Mouse (Mus musculus) frontal cortex, adult (tissue): ENCODE measurements around the gene Rec8.

ENCODE experiments used
- ATAC-seq: cut with Nextera tagmentation; 2 replicates; pipeline ENCODE4 v1.9.2; 2017; ENCODE audit warnings: mild to moderate bottlenecking, moderate library complexity, mixed read lengths; ENCODE audit not compliant: low TSS enrichment

Rec8 gene

DNA sequence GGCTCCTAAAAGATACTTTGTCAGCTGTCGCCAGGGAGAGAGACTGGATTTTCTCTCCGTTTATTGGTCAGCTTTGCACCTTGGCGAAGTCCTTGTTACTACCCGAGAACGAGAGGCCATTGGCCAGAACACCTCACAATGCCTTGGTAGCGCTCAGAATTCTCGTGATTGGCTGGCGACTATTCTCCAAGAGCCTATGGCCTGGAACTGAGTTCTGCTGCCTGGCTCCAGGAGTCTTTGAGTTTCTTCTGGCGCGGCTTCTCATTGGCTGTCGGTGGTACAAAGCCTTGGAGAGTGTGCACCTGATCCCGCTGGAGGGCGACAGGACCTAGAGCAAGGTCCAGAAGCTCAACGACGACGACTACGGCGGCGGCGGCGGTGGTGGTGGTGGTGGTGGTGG lies at the start of gene Rec8:
Gene Rec8 (plus strand): TSS at position 216 of the 400 bp plus-strand sequence.
- peak; percentile 72; the same call in 1 of the 2 replicates for ATAC-seq

DNA sequence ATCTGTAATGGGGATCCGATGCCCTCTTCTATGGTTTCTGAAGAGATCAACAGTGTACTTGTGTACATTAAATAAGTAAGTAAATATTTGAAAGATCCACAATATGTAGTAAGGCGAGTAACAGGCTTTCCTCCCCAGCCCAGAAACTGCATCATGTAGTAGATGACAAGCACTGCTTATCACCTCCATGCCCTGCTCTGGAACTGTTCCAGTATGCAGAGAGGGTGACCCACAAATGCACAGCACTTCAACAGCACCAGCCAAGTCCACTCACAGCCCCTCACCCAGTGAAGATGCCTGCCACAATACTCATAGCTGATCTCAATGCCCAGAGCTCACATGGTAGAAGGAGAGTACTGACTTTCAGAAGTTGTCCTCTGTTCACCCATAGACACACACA lies 47.2 kb upstream of the Rec8 start:
- no peak for ATAC-seq

DNA sequence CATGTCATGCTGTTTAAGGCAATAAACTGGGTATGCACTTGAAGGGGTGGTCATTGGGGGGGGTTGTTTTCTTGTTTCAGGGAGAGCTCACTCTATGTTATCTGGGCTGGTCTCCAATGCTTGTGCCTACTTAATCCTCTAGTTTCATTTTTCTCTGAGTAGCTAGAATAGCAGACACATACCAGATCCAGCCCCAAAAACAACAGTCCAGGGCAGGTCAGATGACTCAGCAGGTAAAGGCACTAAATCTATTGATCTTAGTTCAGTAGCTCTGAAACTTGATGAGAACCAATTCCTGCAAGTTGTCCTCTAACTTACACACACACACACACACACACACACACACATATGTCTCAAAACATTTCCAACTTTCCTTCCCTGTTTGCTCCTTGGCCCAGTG lies 46.1 kb upstream of the Rec8 start:
- ATAC-seq, result no peak

DNA sequence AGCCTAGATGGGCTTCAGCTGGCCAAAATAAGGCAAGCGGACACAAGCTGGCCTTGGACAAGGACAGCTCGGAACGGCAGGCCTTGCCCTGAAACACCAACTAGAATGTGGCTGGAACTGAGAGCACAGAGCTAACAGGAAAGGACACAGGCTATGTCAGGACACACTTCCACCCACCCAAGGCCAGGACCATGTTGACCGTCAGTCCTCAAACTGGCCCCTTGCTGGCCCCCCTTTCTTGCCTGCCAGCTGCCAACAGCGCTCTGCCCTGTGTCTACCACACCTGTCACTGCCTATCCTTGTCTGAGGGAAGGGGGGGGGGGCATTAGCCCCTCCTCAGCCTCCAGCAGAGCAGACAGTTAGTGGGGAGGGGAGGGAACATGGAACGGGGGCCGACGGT lies 42.5 kb upstream of the Rec8 start, which contains the start of gene Fitm1:
Gene Fitm1 (plus strand): TSS at position 316 of the 400 bp plus-strand sequence.
- ATAC-seq, result no peak

DNA sequence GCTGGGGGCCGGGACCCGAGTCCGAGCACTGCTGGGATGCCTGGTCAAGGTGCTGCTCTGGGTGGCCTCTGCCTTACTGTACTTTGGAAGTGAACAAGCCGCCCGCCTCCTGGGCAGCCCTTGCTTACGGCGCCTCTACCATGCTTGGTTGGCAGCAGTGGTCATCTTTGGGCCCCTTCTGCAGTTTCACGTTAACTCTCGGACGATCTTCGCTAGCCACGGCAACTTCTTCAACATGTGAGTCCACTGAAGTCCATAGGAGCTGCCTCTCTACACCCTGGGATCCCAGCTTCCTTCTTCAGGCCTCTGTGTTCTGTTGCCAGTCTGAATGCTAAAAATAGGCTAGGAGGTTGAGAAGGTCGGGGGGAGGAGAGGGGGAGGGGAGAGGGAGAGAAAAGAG lies 42.1 kb upstream of the Rec8 start:
- no peak for ATAC-seq

DNA sequence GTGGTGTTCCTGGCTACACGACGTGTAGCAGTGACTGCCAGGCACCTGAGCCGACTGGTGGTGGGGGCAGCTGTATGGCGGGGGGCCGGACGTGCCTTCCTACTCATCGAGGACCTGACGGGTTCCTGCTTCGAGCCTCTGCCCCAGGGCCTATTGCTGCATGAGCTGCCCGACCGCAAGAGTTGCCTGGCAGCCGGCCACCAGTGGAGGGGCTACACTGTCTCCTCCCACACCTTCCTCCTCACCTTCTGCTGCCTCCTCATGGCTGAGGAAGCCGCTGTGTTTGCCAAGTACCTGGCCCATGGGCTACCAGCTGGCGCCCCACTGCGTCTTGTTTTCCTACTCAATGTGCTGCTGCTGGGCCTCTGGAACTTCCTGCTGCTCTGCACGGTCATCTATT lies 41.5 kb upstream of the Rec8 start:
- ATAC-seq, result no peak

DNA sequence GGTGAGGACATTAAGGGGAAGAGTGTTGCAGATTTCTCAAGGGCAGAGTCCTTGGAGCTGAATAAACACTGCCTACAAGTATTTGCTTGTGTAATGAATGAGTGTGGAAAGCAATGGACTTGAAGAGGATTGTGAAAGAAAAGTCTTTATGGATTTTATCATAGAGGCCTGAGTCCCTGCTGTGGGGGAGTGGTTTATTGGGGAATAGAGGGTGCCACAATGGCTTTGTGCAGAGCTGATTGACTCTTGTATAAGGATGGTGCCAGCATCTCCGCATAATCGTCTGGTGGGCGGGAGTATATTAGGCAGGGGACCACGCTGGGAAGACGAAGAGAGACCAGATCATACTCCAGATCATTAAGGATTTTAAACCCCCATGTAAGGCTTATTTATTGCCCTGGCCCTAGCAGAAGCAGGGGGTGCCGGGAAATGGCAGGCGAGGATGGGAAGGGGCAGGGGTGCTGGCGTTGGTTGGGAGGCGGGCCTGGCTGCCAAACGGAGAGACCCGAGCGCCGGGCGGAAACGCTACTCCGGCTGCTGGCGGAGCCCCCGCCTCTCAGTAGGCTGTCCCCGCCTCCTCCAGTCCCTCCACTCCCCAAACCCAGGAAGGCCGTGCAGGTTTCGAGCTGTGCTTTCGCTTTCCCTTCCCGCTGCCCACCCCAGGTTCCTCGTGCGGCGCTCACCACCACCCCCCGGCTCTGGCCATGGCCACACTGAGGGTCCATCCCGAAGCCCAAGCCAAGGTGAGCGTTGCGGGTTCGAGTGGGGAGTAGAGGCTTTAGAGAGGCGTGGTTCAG lies 39.8 kb upstream of the Rec8 start, which contains the start of gene Psme1:
Gene Psme1 (plus strand): TSS at position 253 of the 797 bp plus-strand sequence.
- ATAC-seq, result peak; percentile 84

DNA sequence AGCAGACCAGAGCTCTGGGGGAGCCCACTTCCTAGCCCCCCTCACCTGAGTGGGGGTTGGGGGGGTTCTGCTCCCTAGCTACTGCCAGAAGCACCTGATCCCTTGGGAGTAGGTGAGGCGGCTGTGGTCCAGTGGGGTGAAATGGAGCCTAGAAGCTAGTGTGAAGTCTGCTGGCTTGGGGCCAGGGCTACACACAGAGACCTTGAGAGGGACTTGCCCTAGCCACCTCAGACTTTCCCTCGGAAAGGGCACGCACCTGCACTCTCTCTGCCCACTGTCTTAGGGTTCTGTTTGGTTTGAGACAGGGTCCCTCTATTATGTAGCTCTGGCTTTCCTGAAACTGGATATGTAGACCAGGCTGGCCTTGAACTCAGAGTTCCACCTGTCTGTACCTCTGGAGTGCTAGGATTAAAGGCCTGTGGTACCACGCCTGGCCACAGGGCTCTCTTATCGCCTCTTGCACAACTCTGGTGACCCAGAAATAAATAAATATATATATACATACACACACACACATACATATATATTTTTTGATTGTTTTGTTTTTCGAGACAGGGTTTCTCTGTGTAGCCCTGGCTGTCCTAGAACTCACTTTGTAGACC lies 39.1 kb upstream of the Rec8 start:
- ATAC-seq, result 0 out of 2 replicates have a peak, but pooled peaks have one; percentile 2

DNA sequence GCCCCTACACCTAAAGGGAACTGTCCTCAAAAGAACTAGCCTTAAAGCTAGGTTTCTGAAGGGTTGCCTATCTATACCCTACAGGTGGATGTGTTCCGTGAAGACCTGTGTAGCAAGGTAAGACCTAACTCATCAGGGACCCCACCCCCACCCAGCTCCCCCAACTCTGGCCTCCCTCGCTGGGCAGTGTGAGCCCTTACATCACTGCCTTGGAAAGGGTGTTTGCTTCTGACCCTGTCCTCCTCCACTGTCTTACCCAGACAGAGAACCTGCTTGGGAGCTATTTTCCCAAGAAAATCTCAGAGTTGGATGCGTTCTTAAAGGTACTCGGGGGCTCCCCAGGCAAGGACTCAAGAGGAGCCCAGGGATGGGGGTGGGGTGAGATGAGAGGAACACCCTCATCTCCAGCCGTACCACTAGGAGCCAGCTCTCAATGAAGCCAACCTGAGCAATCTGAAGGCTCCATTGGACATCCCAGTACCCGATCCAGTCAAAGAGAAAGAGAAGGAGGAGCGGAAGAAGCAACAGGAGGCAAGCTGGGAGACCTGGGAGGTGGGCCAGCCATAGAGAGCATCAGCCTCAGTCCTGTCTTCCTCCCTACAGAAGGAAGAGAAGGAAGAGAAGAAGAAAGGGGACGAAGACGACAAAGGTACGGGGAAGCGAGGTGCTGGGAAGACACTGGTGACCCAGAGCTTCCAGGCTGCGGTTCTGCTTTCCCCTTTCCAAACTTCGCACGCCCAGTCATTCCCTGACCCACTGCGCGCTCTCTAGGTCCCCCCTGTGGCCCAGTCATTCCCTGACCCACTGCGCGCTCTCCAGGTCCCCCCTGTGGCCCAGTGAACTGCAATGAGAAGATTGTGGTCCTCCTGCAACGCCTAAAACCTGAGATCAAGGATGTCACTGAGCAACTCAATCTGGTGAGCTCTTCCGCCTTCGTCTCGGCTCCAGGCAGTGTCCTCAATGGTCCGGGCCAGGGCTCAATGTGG lies 38.0 kb upstream of the Rec8 start:
- no peak for ATAC-seq

DNA sequence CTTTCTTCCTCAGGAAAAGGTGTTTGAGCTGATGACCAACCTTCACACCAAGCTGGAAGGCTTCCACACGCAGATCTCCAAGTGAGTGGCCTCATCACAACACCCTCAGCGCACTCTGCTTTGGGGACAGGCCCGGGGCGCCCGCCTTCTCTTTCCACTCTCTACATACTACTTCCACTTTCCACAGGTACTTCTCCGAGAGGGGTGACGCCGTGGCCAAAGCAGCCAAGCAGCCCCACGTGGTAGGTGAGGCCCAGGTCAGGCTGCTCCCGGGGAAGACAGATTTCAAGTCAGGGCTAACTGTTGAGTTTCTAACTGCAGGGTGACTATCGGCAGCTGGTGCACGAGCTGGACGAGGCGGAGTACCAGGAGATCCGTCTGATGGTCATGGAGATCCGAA lies 37.1 kb upstream of the Rec8 start:
- no peak for ATAC-seq

DNA sequence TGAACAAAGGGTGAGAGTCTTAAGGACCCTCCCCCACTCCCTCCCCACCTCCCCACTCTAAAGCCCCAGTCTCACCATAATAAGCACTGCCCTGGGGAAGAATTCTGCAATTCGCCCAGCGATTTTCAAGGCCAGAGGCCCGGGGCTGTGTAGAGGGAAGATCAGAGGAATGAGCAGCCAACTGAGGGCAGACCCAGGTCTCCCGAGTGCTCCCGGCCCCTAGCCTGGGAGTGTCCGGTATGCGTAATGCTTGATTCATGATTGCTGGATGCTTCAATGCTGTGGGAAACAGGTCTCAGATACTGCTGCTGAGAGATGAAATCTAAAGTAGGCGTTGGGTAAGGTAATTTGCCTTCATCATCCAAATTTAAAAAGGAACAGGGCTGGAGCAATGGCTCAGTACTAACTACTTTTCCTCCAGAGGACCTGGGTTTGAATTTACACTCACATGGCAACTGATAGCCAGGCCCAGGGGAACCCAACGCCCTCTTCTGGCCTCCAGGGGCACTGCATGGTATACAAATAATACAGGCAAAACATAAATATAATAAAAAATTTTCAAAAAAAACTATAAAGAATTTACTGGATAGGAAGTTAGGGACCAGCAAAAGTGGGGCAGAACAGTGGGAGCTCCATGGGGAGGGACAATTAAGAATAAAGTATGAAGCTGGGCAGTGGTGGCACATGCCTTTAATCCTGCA lies 35.7 kb upstream of the Rec8 start:
- no peak for ATAC-seq

DNA sequence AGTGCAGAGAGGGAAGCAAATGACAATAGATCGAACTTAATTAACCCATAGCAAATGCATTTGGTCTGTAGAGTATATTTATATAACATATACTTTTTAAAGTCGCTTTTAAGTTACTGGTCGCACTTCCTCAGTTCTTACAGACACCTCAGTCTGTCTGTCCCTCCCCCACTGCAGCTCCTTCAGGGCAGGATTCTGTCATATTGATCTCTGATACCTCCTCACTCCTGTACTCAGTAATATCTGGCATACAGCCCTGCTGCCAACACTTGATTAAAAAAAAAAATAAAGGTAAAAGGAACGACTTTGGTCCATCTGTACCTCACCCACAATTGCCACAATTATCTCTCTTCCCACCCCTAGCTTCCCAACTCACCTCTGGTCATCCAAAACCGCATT lies 33.5 kb upstream of the Rec8 start:
- no peak for ATAC-seq

DNA sequence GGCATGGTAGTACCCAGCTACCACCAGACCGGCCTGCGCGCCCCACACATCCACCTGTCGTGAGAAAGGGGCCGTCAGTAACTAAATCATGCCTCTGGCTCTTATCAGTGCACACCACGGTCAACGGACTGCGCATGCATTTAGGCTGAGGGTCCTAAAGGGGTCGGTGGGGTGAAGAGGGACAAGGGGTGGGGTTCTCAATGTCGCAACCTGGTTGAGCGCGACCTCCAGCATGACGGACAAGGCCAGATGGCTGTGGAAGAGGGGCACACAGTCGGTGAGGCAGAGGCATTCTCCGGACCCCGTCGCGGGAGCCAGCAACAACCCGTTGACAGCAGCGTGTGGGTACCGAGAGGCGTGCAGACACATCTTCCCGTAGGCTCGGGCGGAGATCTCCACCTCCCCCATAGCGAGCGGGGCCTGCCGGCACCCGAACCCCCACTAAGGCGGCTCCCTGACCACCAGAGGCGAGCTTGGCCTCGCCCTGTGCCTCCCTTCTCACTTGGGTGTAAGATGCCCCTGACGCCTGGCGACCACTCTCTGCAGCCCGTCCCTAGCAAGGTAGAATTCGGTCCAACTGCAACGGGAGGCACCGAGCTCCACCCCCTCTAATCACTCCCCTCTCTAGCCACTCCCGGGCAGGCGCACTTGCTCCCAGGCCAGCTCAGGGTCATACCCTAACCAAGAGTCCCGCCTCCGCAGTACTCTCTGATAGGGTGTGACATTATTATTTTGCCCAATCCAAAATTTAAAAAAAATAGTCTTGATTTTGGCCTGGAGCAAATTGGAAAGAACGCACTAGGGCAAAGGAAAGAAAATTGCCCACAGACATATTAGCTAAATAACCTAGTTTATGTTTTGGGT lies 32.9 kb upstream of the Rec8 start, which contains the start of gene Emc9:
Gene Emc9 (minus strand): TSS at position 601 of the 864 bp plus-strand sequence.
- ATAC-seq, result peak; percentile 74

DNA sequence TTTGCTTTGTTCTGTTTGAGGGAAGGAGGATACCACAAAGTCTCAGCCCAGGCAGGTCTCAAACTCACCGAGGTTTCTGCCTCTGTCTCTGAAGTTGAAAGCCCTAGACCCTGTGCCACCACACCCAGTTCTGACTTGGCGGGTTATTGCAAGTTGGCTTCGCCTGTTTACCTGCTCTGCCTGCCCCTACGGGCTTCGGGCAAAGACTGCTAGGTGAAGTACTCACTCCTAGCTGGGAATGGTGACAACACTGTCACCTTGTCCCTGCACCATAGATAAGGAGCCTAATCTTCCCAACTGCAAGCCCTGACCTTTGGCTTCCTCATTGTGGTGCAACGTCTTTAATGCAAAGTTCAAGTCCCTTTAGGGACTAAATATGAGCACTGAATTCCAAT lies 32.3 kb upstream of the Rec8 start:
- ATAC-seq, result no peak

DNA sequence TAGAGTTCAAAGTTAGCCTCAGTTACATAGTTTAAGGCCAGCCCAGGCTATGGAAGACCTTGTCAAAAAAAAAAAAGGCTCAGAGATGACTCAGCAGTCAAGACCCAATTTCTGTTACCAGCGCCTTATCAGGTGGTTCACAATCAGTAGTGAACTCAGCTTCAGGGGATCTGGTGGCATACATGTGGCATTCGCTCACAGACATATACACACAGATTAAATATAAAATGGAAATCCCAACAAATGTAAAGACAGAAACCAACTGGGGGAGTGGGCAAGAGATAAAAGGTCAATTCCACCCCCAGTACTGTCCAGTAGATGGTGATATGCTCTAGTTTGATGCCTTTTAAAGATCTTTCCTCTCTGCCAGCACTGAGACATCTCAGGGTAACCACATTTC lies 31.7 kb upstream of the Rec8 start:
- no peak for ATAC-seq

DNA sequence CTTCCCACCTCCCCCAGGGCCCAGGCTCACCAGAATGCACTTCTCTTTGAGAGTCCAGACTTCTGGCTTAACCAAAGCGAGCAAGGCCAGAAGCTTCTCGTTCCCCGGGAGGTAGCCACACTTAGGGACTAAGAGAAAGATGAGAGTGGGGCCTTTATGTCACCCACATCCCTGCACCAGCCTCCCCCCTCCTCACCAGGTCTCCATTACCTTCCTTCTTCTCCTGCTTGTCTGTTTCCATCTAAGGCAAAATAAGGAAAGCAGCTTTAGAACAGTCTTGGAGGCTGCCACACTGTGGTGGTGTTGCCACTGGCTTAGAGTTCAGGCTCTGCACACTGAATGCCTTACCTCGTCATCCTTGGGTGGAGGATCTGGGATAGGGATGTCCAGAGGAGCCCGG lies 28.6 kb upstream of the Rec8 start:
- no peak for ATAC-seq

DNA sequence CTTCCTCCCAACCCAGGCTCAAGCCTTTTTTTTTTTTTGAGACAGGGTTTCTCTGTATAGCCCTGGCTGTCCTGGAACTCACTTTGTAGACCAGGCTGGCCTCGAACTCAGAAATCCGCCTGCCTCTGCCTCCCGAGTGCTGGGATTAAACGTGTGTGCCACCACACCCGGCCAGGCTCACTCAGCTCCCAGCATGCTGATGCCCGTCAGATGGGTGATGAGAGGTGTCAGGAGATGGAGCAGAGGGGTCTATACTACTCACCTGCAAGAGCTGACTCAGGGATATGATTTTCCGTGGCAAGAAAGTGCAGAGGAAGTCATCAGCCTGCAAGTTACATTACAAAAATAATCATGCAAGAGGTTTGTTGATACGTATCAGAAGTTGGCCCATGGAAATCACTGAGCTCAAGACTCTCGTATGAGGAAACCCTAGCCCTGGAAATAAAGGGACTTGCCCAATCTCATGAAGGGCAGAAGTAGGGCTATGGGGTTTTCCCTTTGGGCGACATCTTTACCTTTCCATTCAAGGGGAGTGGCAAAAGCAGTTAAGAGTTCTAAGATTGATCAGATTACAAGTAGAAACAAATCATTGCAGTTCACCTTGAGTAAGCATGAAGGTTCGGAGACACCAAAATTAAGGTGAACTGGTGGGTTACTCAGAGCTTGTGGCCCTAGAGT lies 27.9 kb upstream of the Rec8 start:
- ATAC-seq, result no peak

DNA sequence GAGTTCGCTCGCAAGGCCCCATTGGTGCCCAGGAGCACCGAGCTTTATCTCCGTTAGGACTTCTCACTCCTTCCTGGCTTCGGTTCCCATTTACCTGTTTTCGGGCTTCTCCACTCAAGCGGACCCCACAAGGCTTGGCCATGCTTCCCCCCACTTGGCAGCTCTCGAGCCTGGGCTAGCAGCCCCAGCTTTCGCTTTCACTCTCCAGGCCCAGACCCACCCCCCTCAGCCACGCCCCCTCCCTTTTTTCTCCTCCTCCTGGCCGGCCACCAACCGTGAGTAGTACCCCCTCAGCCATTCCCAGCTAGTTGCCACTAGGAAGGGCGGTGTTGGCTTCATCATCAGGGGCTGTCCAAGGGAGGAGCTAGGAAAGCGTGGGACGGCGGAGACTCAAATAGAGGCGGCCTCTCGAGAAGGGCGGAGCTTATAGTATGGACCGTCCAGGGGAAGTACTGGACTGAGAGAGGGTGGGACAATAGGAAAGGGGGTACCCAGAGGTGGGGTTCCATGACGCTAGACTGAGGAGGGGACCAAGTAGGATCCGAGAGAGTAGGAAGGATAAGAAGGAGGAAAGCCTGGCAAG lies 27.0 kb upstream of the Rec8 start, which contains the start of gene Psme2:
Gene Psme2 (minus strand): TSS at position 366 of the 583 bp plus-strand sequence.
- ATAC-seq, result peak; percentile 88

DNA sequence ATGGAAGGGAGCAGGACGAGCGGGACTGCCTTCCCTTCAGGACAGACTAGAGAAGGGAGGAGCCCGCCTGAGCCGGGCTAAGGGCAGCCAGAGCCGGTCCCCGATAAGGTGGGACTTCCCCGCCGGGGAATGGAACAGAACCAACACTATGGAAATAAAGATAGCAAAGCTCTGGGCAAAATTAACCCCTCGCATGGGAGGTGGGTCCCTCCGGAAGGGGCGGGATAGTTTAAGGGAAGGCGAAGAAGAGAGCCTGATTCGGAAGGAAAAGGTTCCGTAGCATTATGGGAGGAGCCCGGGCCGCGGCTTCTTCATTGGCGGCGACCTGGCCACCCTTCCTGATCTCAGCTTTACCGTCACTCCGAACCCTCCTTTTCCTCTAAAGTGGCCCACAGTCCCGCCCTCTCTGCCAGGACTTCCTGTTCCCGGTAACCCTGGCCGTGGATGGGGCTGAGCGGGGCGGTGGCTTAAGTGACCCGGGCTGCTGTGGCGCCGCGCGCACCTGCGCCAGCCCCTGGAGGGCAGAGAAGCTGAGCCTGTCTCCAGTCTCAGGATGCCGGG lies 26.4 kb upstream of the Rec8 start, which contains the start of gene Rnf31:
Gene Rnf31 (plus strand): TSS at position 378 of the 561 bp plus-strand sequence.
- peak; percentile 88 for ATAC-seq
